Mouse (Mus musculus): ENCODE results near the gene Kmt2a. TPM values are rescaled to one million over a fixed set of nuclear protein-coding genes. Genes with fewer than 3 reads are reported as not detected.

Kmt2a gene
- polyA plus RNA-seq, 1 experiment: 4.9 TPM

DNA sequence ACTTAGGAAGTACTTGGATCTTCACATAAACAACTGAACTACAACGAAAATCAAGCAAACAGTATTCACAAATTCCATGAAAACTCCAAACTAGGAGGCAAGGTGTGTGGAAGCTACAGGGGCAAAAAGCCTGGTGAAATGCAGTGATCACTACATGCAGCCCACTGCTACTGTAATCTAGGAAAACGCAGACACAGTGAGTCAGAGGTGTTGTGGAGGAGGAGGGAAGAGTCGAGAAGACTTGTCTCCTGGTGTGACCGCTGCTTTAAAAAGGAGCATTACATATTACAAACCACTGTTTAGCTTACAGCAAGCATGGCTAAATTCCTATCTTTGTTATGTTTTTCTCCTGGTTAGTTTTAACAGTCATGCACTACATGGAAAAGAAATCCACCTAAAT is 30.3 kb upstream of the Kmt2a start:
- H3K27ac ChIP-seq (ENCODE audit: control insufficient read depth, insufficient read depth, low read depth, low read length): no peak overlapping the region
- no peak overlapping the region for H3K4me3 ChIP-seq (ENCODE audit: control insufficient read depth, low read depth, low read length)
- H3K4me1 ChIP-seq (ENCODE audit: control insufficient read depth, insufficient read depth, low read length): no peaks in the 10 kb centered on the region
- TF ChIP-seq CTCF (IDR thresholded peaks at IDR 0.05; ENCODE audit: control insufficient read depth, insufficient read depth, insufficient replicate concordance, low read depth, low read length) (no peak), POLR2A (IDR thresholded peaks at IDR 0.05; ENCODE audit: control insufficient read depth, low read depth, low read length) (no peak)
- H3K36me3 ChIP-seq (ENCODE audit: control insufficient read depth, insufficient read depth, low read length): no peaks in the 10 kb centered on the region
- no peaks in the 10 kb centered on the region for H3K27me3 ChIP-seq (ENCODE audit: control insufficient read depth, insufficient read depth, low read length)

DNA sequence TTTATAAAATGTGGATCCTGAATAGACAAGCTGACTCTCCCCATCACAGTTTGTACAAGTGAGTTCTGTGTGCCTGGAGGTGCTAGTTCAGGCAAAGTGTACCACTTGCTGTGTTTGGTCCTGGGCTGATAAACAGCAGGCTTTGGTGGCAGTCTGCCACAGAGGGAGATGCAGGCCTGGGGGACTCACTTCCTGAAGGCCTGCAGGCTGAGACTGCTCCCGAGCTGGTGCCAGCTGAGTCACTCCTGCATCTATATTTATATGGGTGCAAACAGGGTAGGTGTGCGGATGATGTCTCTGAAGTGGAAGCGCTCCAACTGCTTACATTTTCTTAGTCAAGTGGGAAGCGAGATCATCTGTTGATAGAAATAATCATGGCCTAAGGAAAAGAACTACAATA is 24.5 kb upstream of the Kmt2a start:
- H3K27me3 ChIP-seq (ENCODE audit: control insufficient read depth, insufficient read depth, low read length): no peaks in the 10 kb centered on the region
- H3K4me1 ChIP-seq (ENCODE audit: control insufficient read depth, insufficient read depth, low read length): no peaks in the 10 kb centered on the region
- H3K36me3 ChIP-seq (ENCODE audit: control insufficient read depth, insufficient read depth, low read length): no peaks in the 10 kb centered on the region
- no peak overlapping the region for H3K4me3 ChIP-seq (ENCODE audit: control insufficient read depth, low read depth, low read length)
- TF ChIP-seq CTCF (IDR thresholded peaks at IDR 0.05; ENCODE audit: control insufficient read depth, insufficient read depth, insufficient replicate concordance, low read depth, low read length): no peak
- TF ChIP-seq POLR2A (IDR thresholded peaks at IDR 0.05; ENCODE audit: control insufficient read depth, low read depth, low read length): no peak
- no peak overlapping the region for H3K27ac ChIP-seq (ENCODE audit: control insufficient read depth, insufficient read depth, low read depth, low read length)

DNA sequence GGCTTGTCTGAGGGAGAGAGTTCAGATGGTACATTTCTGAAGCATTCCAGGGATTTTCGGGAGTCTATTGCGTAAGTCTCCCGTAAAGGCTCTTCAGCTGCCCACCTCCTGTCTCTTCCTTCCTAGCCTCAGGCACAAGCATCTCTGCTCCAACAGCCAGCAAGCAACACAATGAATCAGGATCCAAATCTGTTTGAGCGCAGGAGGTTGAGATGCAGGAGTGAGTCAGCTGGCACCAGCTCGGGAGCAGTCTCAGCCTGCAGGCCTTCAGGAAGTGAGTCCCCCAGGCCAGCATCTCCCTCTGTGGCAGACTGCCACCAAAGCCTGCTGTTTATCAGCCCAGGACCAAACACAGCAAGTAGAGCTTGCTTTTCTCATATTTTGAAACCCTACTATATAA is 23.9 kb upstream of the Kmt2a start:
- no peak for TF ChIP-seq POLR2A (IDR thresholded peaks at IDR 0.05; ENCODE audit: control insufficient read depth, low read depth, low read length)
- TF ChIP-seq CTCF (IDR thresholded peaks at IDR 0.05; ENCODE audit: control insufficient read depth, insufficient read depth, insufficient replicate concordance, low read depth, low read length): no peak
- H3K4me1 ChIP-seq (ENCODE audit: control insufficient read depth, insufficient read depth, low read length): no peaks in the 10 kb centered on the region

DNA sequence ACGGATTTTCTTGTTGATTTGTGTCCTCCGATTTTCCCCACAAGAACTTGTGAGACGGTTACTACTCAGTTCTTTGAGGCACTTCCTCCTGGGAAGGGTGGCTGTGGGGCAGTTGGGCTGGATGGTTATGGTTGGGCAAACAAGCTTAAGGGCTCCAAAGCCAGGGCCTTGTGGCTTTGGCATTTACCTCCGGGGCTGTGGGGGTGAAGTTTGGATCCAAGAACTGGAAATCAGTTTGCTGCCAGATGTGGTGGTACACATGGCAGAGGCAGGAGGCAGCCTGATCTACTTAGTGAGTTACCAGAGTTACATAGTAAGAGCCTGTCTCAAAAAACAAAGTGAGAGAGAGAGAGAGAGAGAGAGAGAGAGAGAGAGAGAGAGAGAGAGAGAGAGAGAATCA is 22.8 kb upstream of the Kmt2a start:
- no peaks in the 10 kb centered on the region for H3K27me3 ChIP-seq (ENCODE audit: control insufficient read depth, insufficient read depth, low read length)
- no peaks in the 10 kb centered on the region for H3K4me1 ChIP-seq (ENCODE audit: control insufficient read depth, insufficient read depth, low read length)
- H3K36me3 ChIP-seq (ENCODE audit: control insufficient read depth, insufficient read depth, low read length): no peaks in the 10 kb centered on the region
- TF ChIP-seq CTCF (IDR thresholded peaks at IDR 0.05; ENCODE audit: control insufficient read depth, insufficient read depth, insufficient replicate concordance, low read depth, low read length) (no peak), POLR2A (IDR thresholded peaks at IDR 0.05; ENCODE audit: control insufficient read depth, low read depth, low read length) (no peak)
- H3K27ac ChIP-seq (ENCODE audit: control insufficient read depth, insufficient read depth, low read depth, low read length): no peak overlapping the region
- H3K4me3 ChIP-seq (ENCODE audit: control insufficient read depth, low read depth, low read length): no peak overlapping the region

More for the DNA sequence above, 23.9 kb upstream of the Kmt2a start:
- Histone ChIP-seq H3K27me3 (ENCODE audit: control insufficient read depth, insufficient read depth, low read length) (no peaks in the 10 kb centered on the region), H3K27ac (ENCODE audit: control insufficient read depth, insufficient read depth, low read depth, low read length) (no peak overlapping the region), H3K36me3 (ENCODE audit: control insufficient read depth, insufficient read depth, low read length) (no peaks in the 10 kb centered on the region), H3K4me3 (ENCODE audit: control insufficient read depth, low read depth, low read length) (no peak overlapping the region)

DNA sequence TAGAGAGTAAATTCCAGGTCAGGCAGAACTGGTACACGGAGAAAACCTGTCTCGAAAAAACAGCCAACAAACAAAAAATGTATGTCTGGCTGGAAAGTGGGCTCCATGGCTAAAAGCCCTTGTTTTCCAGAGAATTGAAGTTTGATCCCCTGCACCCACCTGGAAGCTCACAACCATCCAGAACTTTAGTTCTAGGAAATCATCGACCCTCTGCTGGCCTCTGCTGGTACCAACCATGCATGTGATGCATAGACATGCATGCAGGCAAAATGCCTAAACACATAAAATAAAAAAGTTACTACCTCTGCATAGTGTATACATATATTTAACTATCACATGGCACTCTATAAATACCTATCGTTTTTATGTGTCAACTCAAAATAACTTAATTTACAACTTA is 19.3 kb upstream of the Kmt2a start:
- Histone ChIP-seq H3K27me3 (ENCODE audit: control insufficient read depth, insufficient read depth, low read length) (no peaks in the 10 kb centered on the region), H3K36me3 (ENCODE audit: control insufficient read depth, insufficient read depth, low read length) (no peaks in the 10 kb centered on the region), H3K4me1 (ENCODE audit: control insufficient read depth, insufficient read depth, low read length) (no peaks in the 10 kb centered on the region), H3K4me3 (ENCODE audit: control insufficient read depth, low read depth, low read length) (no peak overlapping the region), H3K27ac (ENCODE audit: control insufficient read depth, insufficient read depth, low read depth, low read length) (no peak overlapping the region)
- no peak for TF ChIP-seq CTCF (IDR thresholded peaks at IDR 0.05; ENCODE audit: control insufficient read depth, insufficient read depth, insufficient replicate concordance, low read depth, low read length)
- TF ChIP-seq POLR2A (IDR thresholded peaks at IDR 0.05; ENCODE audit: control insufficient read depth, low read depth, low read length): no peak

GRCm38 (mm10) chr9:44899716-44900115 is 18.6 kb upstream of the Kmt2a start:
- TF ChIP-seq POLR2A (IDR thresholded peaks at IDR 0.05; ENCODE audit: control insufficient read depth, low read depth, low read length): no peak
- no peak for TF ChIP-seq CTCF (IDR thresholded peaks at IDR 0.05; ENCODE audit: control insufficient read depth, insufficient read depth, insufficient replicate concordance, low read depth, low read length)
- Histone ChIP-seq H3K27ac (ENCODE audit: control insufficient read depth, insufficient read depth, low read depth, low read length) (no peak overlapping the region), H3K36me3 (ENCODE audit: control insufficient read depth, insufficient read depth, low read length) (no peaks in the 10 kb centered on the region), H3K4me1 (ENCODE audit: control insufficient read depth, insufficient read depth, low read length) (no peaks in the 10 kb centered on the region), H3K27me3 (ENCODE audit: control insufficient read depth, insufficient read depth, low read length) (no peaks in the 10 kb centered on the region), H3K4me3 (ENCODE audit: control insufficient read depth, low read depth, low read length) (no peak overlapping the region)

DNA sequence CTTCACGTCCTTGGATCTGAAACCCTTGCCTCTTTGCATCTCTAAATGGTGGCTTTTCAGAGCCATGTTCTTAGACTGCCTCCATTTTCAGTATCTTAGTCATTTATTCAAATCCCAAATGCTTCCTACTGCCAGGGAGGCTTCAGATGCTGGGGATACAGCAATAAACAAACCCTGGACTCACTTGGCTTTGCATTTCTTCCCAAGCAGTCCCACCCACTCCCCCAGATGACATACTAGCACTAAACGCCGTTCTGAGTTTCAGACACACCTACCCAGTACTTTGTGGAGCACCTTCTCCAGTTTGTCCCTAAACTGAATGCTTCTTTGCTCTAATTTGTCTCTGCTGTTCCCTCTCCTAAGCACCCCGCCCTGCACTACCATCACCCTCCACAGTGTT is 15.9 kb upstream of the Kmt2a start:
- TF ChIP-seq CTCF (IDR thresholded peaks at IDR 0.05; ENCODE audit: control insufficient read depth, insufficient read depth, insufficient replicate concordance, low read depth, low read length): no peak
- no peak for TF ChIP-seq POLR2A (IDR thresholded peaks at IDR 0.05; ENCODE audit: control insufficient read depth, low read depth, low read length)
- Histone ChIP-seq H3K27ac (ENCODE audit: control insufficient read depth, insufficient read depth, low read depth, low read length) (no peak overlapping the region), H3K4me1 (ENCODE audit: control insufficient read depth, insufficient read depth, low read length) (no peaks in the 10 kb centered on the region), H3K36me3 (ENCODE audit: control insufficient read depth, insufficient read depth, low read length) (no peaks in the 10 kb centered on the region), H3K4me3 (ENCODE audit: control insufficient read depth, low read depth, low read length) (no peak overlapping the region), H3K27me3 (ENCODE audit: control insufficient read depth, insufficient read depth, low read length) (no peaks in the 10 kb centered on the region)

GRCm38 (mm10) chr9:44892664-44893063 is 11.6 kb upstream of the Kmt2a start:
- no peaks in the 10 kb centered on the region for H3K27me3 ChIP-seq (ENCODE audit: control insufficient read depth, insufficient read depth, low read length)
- H3K27ac ChIP-seq (ENCODE audit: control insufficient read depth, insufficient read depth, low read depth, low read length): no peak overlapping the region
- no peaks in the 10 kb centered on the region for H3K4me1 ChIP-seq (ENCODE audit: control insufficient read depth, insufficient read depth, low read length)
- H3K4me3 ChIP-seq (ENCODE audit: control insufficient read depth, low read depth, low read length): no peak overlapping the region
- TF ChIP-seq POLR2A (IDR thresholded peaks at IDR 0.05; ENCODE audit: control insufficient read depth, low read depth, low read length) (no peak), CTCF (IDR thresholded peaks at IDR 0.05; ENCODE audit: control insufficient read depth, insufficient read depth, insufficient replicate concordance, low read depth, low read length) (no peak)
- no peaks in the 10 kb centered on the region for H3K36me3 ChIP-seq (ENCODE audit: control insufficient read depth, insufficient read depth, low read length)
